Mouse (Mus musculus): ENCODE data around the gene Gm7356.
"Not testable (repeated sequence)": the region's sequence is repeated elsewhere in the genome, so short reads cannot be mapped to it uniquely, and the experiment has no call there.

The Gm7356 gene

GRCm38 (mm10) chr17:14003604-14004003 lies at the start of gene Gm7356:
Gene Gm7356, minus strand, starts transcription at chr17:14003704.
- DNase-seq = not testable (repeated sequence)

GRCm38 (mm10) chr17:14041880-14042279 lies 38.4 kb upstream of the Gm7356 start:
- not testable (repeated sequence) for DNase-seq

- DNase-seq = not testable (repeated sequence)
Observed at GRCm38 (mm10) chr17:14037012-14037411, 33.5 kb upstream of the Gm7356 start.

- DNase-seq = peak; percentile 11 to 14
Observed at GRCm38 (mm10) chr17:14036113-14036512, 32.6 kb upstream of the Gm7356 start.

GRCm38 (mm10) chr17:13993425-13993824 lies 10.1 kb downstream of the Gm7356 start:
- DNase-seq = peak in 1 of 2 experiments; percentile 14

- DNase-seq = no peak
Observed at GRCm38 (mm10) chr17:13987690-13988089, 15.8 kb downstream of the Gm7356 start.

- not testable (repeated sequence) for DNase-seq
Observed at GRCm38 (mm10) chr17:13970796-13971195, 32.7 kb downstream of the Gm7356 start.

- not testable (repeated sequence) for DNase-seq
Observed at GRCm38 (mm10) chr17:13969917-13970316, 33.6 kb downstream of the Gm7356 start.

- not testable (repeated sequence) for DNase-seq
Observed at GRCm38 (mm10) chr17:13965048-13965447, 38.5 kb downstream of the Gm7356 start.

GRCm38 (mm10) chr17:13962245-13962644 lies 41.3 kb downstream of the Gm7356 start:
- not testable (repeated sequence) for DNase-seq

- DNase-seq = not testable (repeated sequence)
Observed at GRCm38 (mm10) chr17:13958129-13958528, 45.4 kb downstream of the Gm7356 start.

GRCm38 (mm10) chr17:13951570-13951969 lies 51.9 kb downstream of the Gm7356 start:
- not testable (repeated sequence) for DNase-seq

Data from kidney, postnatal 36 days (tissue).